ENCODE assay signal across 8 mouse cellular contexts in the genomic region with DNA sequence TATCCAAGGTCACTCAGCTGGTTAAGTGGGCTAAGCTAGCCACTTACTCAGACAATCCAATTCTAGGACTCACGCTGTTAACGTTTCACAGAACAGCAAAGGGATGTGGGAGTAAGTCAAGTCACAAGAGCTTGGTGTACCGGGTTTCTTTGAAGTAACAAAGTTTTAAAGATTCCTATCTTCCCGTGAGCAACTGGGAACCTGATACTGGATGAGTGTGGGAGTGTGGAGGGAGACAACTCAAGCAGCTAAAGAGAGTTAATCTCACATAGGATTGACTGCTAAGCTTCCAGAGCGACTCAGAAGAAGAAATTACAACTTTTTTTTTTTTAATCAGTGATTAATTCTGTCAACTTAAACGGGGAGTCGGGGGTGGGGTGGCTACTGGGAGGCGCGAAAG. TPM values are rescaled to one million over a fixed set of nuclear protein-coding genes. Genes with fewer than 3 reads are reported as not detected.
DNase-seq lines count a peak whose midpoint lies in the region; ATAC-seq and TF ChIP-seq lines count a peak whose summit lies in the region.

No protein-coding gene starts in this region.

- no peaks in the 10 kb centered on the region for H3K27me3 ChIP-seq in cerebellum, adult 2 months (ENCODE audit: control insufficient read depth, insufficient read depth, low read length)
- H3K27me3 ChIP-seq in liver, embryonic 12.5 days (replicated peaks) = no peaks in the 10 kb centered on the region

- no peaks in the 10 kb centered on the region for H3K36me3 ChIP-seq in liver, embryonic 12.5 days

- peak overlapping the region; percentile 95 for H3K4me3 ChIP-seq in cerebellum, adult 2 months (replicated peaks; ENCODE audit: insufficient read depth, low read depth, low read length)
- peak overlapping the region; percentile 76 for H3K4me3 ChIP-seq in liver, embryonic 12.5 days

- H3K27ac ChIP-seq in cerebellum, adult 2 months (ENCODE audit: insufficient read depth, low read length) = no peak overlapping the region
- peak overlapping the region; percentile 85 for H3K27ac ChIP-seq in liver, embryonic 12.5 days

- peak overlapping the region; percentile 72 for H3K4me2 ChIP-seq in liver, embryonic 12.5 days

- no peaks in the 10 kb centered on the region for H3K9me3 ChIP-seq in liver, embryonic 12.5 days (replicated peaks)

- H3K4me1 ChIP-seq in cerebellum, adult 2 months (ENCODE audit: control insufficient read depth, insufficient read depth, low read length) = no peaks in the 10 kb centered on the region
- peaks cover 29% of the 10 kb centered on the region for H3K4me1 ChIP-seq in liver, embryonic 12.5 days

- no peak for DNase-seq in cerebellum, adult 2 months
- no peak for DNase-seq in cerebellum, adult 9-11 months
- peak; percentile 14 for DNase-seq in 416B (ENCODE audit: low read depth)
- peak; percentile 15 for DNase-seq in testis, postnatal 14 days (ENCODE audit: low spot score)
- DNase-seq in adrenal gland, adult 2 months = no peak
- no peak for DNase-seq in left cerebral cortex, adult 8-10 months (ENCODE audit: low spot score in 2 of 2)

- TF ChIP-seq CTCF in cerebellum, adult 2 months (IDR thresholded peaks at IDR 0.05; ENCODE audit: borderline replicate concordance, insufficient read depth, low read depth, low read length) = no peak

- 5% methylated on average over 9 of the region's 9 CpGs for WGBS in cerebellum, adult 2 months
- 9% methylated on average over 9 of the region's 9 CpGs for WGBS in liver, embryonic 12.5 days (ENCODE audit: insufficient replicate concordance)

- peak; percentile 26; the same call in 1 of the 2 replicates for ATAC-seq in erythroblast, adult 5-6 weeks (replicated peaks; ENCODE audit: low FRiP score, poor library complexity, severe bottlenecking)
- no peak for ATAC-seq in liver, embryonic 12.5 days

- peak overlapping the region; percentile 80 for H3K9ac ChIP-seq in liver, embryonic 12.5 days

- TF ChIP-seq POLR2A in cerebellum, adult 2 months (IDR thresholded peaks at IDR 0.05; ENCODE audit: borderline replicate concordance, insufficient read depth, low read length) = no peak

RNA-seq across cellular contexts. Expression of gene Thoc2, which starts 10.0 kb away (rescaled TPM):
- 33.0 and 36.7 TPM in 2 replicates for polyA plus RNA-seq in cerebellum, adult 2 months (2012; rRNA removed)
- total RNA-seq in erythroblast, adult 5-6 weeks (2015; ENCODE audit: low replicate concordance) = 60.0 and 64.2 TPM in 2 replicates
- 90.0 and 102 TPM in 2 replicates for total RNA-seq in erythroblast, adult 5-6 weeks (2017; ENCODE audit: low replicate concordance)
- 45.0 and 50.1 TPM in 2 replicates for polyA plus RNA-seq in liver, embryonic 12.5 days (2016; fragmentation: Nextera tagmentation; extraction: Ambion mirVana)
- total RNA-seq in adrenal gland, adult 2 months (2021) = 10 to 100 TPM; 53.8 to 71.9 TPM
- 1.5 and 1.9 TPM in 2 replicates for polyA plus RNA-seq in adrenal gland, adult 2 months (2012; rRNA removed)
- 10 to 100 TPM; 41.3 to 52.8 (median 45.5) TPM for total RNA-seq in left cerebral cortex, adult 8-10 months (2022)

Comparison
In these comparisons a context has a peak if more than half of its experiments do, and no peak if none do; other contexts are left out.
1. DNase-seq: peak in 416B (single experiment) and testis, postnatal 14 days (single experiment); none in cerebellum, adult 2 months (0 of 2), cerebellum, adult 9-11 months (single experiment), adrenal gland, adult 2 months (single experiment) and left cerebral cortex, adult 8-10 months (0 of 2).